Mouse (Mus musculus): ENCODE measurements around the gene Ptdss2.

The Ptdss2 gene

GRCm38 (mm10) chr7:141122689-141123516 lies 721 bp downstream of the Ptdss2 start:
- DNase-seq (ENCODE audit: low spot score in 2 of 2) = peak; percentile 81 to 83

GRCm38 (mm10) chr7:141123517-141123856 lies 1.3 kb downstream of the Ptdss2 start:
- DNase-seq (ENCODE audit: low spot score in 2 of 2) = no peak

GRCm38 (mm10) chr7:141131024-141131820 lies 9.0 kb downstream of the Ptdss2 start:
- peak; percentile 77 to 83 for DNase-seq (ENCODE audit: low spot score in 2 of 2)

GRCm38 (mm10) chr7:141131904-141132755 lies 9.9 kb downstream of the Ptdss2 start:
- DNase-seq (ENCODE audit: low spot score in 2 of 2) = no peak

- DNase-seq (ENCODE audit: low spot score in 2 of 2) = no peak
Measured at GRCm38 (mm10) chr7:141141326-141141725, 19.1 kb downstream of the Ptdss2 start.

- DNase-seq (ENCODE audit: low spot score in 2 of 2) = no peak
Measured at GRCm38 (mm10) chr7:141143112-141143511, 20.9 kb downstream of the Ptdss2 start.

- no peak for DNase-seq (ENCODE audit: low spot score in 2 of 2)
Measured at GRCm38 (mm10) chr7:141143861-141144260, 21.7 kb downstream of the Ptdss2 start.

GRCm38 (mm10) chr7:141144650-141145049 lies 22.5 kb downstream of the Ptdss2 start:
- no peak for DNase-seq (ENCODE audit: low spot score in 2 of 2)

GRCm38 (mm10) chr7:141145403-141145802 lies 23.2 kb downstream of the Ptdss2 start:
- DNase-seq (ENCODE audit: low spot score in 2 of 2) = no peak

GRCm38 (mm10) chr7:141146043-141146595 lies 23.9 kb downstream of the Ptdss2 start:
- no peak for DNase-seq (ENCODE audit: low spot score in 2 of 2)

GRCm38 (mm10) chr7:141147044-141147443 lies 24.9 kb downstream of the Ptdss2 start:
- no peak for DNase-seq (ENCODE audit: low spot score in 2 of 2)

- DNase-seq (ENCODE audit: low spot score in 2 of 2) = no peak
Measured at GRCm38 (mm10) chr7:141148639-141149038, 26.5 kb downstream of the Ptdss2 start.

GRCm38 (mm10) chr7:141155362-141155761 lies 33.2 kb downstream of the Ptdss2 start:
- DNase-seq (ENCODE audit: low spot score in 2 of 2) = no peak

- no peak for DNase-seq (ENCODE audit: low spot score in 2 of 2)
Measured at GRCm38 (mm10) chr7:141164397-141164796, 42.2 kb downstream of the Ptdss2 start.

GRCm38 (mm10) chr7:141164850-141165249 lies 42.7 kb downstream of the Ptdss2 start:
- no peak for DNase-seq (ENCODE audit: low spot score in 2 of 2)

GRCm38 (mm10) chr7:141167901-141168517 lies 45.8 kb downstream of the Ptdss2 start:
- DNase-seq (ENCODE audit: low spot score in 2 of 2) = no peak

GRCm38 (mm10) chr7:141168518-141168953 lies 46.4 kb downstream of the Ptdss2 start:
- DNase-seq (ENCODE audit: low spot score in 2 of 2) = peak in 1 of 2 experiments; percentile 32

- no peak for DNase-seq (ENCODE audit: low spot score in 2 of 2)
Measured at GRCm38 (mm10) chr7:141169300-141169699, 47.1 kb downstream of the Ptdss2 start.

GRCm38 (mm10) chr7:141169866-141170265 lies 47.7 kb downstream of the Ptdss2 start:
- DNase-seq (ENCODE audit: low spot score in 2 of 2) = no peak

GRCm38 (mm10) chr7:141172116-141173006 lies 50.2 kb downstream of the Ptdss2 start, which contains the start of gene Rnh1:
Gene Rnh1, minus strand, starts transcription at chr7:141172857.
- peak; percentile 88 to 91 for DNase-seq (ENCODE audit: low spot score in 2 of 2)

Measured in frontal cortex, postnatal 14 days (tissue).